Mouse (Mus musculus) layer of hippocampus, adult 18-20 months (tissue): ENCODE measurements around the gene Jarid2. TPM values are rescaled to one million over a fixed set of nuclear protein-coding genes. Genes with fewer than 3 reads are reported as not detected.

Experiments
- DNase-seq, 2 experiments: peaks; one replicate each; pipeline ENCODE4 v3.0.0; 2022; ENCODE audit warnings: low spot score in 2 of 2
- total RNA-seq, 2 experiments: library from RNA; stranded (reverse); gene quantifications; 2 replicates each; pipeline ENCODE4 v1.2.3; 2021

The Jarid2 gene
- total RNA-seq, 2 experiments from 2014 or later: 26.1 to 29.3 TPM

DNA sequence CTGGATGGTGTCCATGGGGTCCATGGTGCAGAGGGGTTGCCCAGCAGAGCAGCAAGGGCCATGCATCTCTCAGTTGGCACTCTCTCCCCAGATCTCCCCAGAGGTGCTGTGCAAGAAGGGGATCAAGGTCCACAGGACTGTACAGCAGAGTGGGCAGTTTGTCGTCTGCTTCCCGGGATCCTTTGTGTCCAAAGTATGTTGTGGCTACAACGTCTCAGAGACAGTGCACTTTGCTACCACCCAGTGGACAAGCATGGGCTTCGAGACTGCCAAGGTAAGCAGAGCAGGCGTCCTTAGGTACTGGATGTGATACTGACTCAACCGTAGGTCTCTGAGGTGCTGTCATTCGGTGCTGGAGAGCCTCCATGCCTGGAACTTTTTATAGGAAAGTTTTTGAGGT is 184.3 kb downstream of the Jarid2 start:
- no peak for DNase-seq

DNA sequence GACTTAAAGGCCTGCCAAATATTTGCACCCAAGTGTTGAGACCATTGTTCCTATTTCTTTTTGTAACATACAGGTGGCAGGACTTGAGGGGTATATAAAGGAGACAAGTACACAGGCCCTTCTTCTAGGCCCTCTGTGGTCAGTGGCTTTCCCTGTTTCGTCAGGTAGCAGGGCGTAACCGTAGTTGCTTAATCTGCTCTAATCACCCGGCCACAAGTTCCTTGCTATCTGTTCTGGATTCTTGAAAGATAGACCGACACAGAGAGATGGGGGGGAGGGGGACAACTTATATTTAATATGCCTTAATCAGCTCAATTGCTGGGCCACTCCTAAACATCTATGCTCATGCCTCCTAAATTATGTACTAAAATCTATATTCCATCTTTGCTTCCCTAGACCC is 186.1 kb downstream of the Jarid2 start:
- DNase-seq: no peak

DNA sequence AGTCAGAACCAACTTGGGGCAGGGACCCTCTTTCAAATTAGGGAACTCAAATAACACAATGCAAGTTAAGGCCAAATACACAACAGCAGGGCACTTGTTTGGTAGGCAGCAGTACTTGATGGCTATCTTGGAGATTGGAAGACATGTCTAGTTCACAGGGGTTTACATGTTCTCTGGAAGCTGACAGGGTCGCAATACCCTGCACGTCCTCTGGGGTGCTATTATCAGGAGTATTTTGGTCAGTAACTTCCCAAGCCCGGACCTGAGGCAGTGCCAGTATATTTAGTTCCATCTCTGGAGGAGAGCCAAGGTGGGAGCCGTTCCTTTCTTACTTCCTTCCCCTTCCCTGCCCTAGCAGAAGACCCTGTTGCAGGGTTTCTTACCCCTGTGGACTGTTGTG is 186.7 kb downstream of the Jarid2 start:
- DNase-seq: no peak

DNA sequence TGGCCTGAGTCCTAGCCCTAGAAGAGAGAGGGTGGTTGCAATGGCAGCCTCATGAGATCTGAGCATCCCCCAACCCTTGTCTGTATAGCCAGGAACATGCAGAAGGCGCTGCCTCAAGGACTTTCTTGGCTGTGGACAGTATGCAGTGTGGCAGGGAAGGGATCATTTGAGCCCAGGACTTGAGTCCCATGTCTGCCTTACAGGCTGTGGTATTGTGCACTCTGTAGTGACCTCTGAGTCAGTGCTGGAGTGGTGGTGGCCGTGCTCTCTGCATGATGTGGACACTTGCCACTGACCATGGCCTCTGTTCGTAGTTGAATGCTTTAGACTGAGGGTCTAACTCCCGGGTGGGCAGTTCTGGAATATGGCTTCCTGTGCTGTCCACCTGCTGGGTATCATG is 187.9 kb downstream of the Jarid2 start:
- no peak for DNase-seq

DNA sequence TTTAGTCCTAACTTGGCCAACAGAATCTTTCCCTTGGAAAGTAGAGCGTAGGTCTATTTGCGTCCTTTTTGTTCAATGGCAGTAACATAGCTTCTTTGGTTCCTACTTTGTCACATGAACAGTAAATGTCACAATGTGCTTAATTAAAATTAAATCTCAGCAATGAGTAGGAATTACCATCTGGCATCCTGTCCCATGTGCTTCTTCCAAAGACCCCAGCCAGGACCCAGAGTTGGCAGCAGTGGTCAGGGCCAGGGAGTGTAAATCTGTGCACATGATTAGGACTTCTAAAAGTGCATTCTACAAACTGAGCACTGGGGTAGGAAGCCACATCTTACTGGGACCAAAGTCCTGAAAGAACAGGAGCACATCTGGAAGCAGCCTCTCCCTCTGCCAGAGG is 189.0 kb downstream of the Jarid2 start:
- no peak for DNase-seq

DNA sequence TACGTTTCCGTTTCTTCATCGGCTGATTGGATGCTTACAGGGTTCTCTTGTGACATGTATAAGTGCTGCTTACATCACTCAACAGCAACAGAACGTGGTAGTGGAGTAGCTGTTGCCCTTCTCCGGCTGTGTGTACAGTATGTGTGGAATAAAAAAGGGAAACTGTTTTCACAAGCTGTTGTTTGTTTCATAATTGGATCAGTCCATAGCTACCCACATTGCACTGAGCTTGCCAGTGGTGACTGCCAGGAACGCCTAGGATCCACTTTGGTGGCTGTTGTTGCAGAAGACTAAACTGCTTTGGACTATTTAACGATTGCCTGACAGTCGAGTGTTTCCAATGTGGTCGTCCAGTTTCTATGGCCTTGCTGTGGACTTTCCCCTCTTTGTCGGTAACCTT is 191.8 kb downstream of the Jarid2 start:
- DNase-seq: peak; percentile 47 to 78

DNA sequence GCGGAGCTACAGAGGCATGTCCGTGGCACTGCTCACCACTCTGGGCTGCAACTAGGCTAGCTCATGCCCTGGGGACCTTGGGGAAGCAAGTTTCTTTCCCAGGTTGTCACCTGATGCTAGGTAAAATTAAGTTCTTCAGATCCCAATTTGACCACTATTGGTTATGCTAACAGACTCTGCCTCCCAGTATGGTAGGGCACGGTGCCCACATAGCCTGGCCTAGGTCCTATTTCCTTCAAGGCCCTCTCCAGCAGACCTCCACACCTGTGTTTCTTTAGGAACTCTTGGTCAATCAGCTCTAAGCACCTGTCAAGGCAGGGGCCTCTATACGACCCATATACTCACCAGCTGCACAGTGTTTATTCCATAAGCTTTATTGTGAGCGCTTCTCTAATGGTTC is 192.4 kb downstream of the Jarid2 start:
- no peak for DNase-seq

DNA sequence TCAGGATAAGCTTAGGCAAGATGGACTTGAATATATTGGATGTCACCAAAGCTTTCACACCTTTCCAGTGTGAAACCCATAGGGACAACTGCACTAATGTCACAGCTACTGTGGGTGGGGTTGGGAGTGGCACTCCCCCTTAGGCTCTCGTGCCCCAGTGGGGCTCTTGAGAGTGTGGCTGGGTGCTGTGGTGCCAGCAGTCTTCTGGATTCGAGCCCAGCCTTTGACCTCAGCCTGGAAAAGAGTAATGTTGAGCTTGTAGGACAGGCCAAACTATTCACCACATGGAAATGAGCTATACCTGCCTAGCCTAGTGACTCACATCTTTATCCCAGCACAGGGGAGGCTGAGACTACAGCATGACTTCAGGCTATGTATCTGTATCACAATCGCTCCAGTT is 194.8 kb downstream of the Jarid2 start:
- DNase-seq: no peak

DNA sequence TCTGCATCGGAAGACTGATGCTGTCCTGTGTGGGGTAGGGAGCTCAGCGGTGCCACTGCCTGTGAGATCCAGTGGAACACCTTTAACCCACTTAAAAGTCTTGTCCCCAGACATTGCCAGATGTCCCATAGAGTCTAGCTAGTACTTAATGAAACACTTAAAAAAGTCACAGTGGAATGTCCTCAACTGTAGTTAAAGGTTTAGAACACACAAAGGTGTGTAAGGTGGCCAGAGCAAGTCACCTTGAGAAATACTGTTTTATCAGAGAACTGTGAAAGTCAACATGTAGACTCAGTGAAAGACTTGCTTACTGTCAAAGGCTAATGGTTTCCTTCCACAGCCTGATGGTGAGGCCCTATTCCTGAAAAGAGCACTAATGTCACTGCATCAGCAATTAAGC is 195.9 kb downstream of the Jarid2 start:
- no peak for DNase-seq

DNA sequence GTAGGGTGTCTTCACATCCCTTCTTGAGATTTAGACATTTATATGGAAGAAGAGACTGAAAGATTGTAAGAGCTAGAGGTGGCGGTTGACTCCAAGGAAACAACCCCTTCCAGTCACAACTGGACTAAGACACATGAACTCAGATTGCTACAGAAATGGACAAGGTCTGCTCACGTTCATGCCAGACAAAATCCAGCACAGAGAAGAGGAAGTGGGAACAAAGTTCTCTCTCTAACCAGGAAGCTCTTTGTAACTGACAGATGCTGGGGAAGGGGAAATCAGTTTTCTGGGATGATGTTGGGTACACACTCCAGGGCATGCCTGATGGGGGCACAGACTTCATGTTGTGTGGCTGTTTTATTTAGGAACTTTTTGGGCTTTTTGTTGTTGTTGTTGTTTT is 197.0 kb downstream of the Jarid2 start:
- no peak for DNase-seq

DNA sequence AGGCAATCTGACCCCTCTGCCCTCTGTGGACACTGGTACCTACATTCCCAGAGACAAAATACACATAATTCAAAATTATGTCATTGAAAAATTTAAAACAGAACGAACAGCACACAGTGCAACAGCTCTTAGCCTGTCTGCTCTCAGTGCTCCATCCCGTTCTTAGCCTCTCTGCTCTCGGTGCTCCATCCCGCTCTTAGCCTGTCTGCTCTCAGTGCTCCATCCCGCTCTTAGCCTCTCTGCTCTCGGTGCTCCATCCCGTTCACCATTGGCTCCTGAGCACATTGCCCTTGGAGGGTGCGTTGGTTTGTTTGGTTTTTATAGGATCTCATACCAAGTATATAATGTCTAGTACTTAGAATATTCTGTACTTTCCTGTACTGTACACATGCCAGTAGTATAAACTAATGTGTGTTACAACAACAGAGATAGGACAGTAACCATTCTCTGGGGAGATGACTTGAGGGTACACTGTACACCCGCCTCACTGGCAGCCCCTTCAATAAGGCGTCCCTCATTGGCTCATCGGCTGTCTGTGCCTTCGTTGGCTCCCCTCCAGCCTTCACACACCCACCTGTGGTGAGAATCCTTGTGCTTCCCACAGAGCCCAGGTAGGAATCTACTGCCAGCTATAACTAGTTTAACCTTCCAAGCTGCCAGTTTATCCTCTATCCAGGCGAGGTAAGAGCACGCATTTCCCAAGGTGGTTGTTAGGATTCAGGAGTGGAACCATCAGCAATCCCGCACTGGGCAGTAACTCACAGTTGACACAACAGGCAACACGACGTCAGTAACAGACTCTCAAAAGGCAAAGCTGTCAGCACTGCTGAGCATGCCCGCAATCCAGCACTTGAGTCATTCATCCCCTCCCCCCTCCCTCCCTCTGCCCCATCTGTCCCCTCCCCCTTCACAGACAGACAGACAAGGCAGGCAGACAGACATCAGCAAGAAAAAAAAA is 203.3 kb downstream of the Jarid2 start:
- DNase-seq: no peak

DNA sequence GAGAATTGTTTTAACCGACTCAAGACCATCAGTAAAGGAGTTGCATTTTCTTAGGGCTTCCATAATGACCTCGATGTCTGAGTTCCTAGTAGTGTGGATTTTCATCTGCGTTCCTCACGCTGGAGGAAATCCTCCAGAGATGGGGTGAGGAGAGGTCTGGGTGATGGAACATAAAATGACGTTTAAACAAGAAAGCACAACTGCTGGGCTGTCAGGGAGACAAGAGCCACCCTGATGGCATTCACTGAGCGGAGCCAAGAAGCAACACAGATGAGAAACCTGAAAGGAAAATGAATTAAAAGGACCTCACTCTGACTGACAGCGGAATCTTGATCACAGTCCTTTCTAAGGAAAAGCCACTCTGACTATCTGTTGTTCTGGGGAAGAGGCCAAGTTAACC is 204.3 kb downstream of the Jarid2 start:
- DNase-seq: no peak

DNA sequence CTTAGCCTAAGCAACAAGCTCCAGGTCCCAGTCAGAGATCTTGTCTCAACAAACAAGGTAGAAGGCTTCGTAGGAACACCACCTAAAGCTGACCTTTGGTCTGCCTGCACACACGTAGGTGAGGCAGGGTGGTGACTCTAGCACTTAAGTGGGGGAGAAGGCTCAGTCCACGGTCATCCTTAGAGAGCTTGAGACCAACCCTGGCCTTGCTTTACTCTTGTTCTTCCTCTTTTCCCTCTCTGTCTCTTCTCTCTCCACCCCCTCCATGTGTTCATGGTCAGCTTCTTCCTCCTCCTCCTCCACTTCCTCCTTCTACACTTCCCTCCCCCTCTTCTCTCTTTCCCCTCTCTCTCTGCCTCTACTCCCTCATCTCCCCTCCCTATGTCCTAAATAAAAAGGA is 208.4 kb downstream of the Jarid2 start:
- DNase-seq: no peak

DNA sequence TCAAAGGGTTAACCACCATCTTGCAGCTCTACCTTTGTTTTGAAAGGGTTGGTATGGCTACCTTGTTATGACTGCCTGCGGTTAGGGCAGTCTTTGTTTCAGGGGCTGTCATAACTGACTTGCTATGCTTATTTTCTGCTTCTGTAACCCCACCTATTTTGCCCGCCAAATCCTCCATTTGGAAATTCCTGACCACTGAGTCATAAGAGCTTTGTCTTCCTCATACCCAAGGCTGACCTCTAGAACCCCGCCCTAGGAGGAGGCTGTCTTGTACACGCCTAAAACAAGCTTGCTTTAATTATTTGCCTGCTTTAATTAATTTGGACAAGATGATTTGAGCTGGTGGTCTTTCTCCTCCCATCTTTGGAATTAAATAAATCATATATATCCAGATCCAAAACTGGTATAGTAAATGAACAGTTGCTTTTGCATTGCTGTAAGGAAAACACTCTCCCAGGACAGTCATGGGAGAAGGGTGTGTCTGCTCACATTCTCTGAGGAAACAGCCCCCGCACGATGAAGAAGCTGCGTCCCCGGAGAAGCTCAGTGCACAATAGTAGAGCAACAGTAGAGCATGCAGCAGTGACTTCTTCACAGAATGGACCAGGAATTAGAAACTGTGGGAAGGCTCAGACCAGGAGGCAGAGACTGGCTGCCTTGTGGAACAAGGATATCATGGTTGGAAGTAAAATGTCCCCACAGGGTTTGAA is 210.2 kb downstream of the Jarid2 start:
- no peak for DNase-seq

DNA sequence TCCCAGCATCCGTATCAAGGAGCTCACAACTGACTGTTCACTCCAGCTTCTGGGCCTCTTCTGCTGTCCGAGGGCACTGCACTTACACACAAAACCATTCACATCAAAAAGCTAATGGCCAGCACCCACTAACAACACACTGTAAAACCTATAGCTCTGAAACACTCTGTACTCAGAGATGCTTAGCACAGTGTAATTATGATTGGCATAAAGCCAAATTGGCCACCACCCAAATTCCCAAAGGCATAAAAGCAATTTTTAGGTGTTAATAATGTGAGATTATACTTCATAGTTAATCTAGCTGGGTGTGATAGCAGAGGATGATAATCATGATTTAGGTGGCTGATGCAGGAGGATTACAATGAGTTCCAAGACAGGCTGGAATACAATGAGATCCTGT is 214.3 kb downstream of the Jarid2 start:
- DNase-seq: no peak

DNA sequence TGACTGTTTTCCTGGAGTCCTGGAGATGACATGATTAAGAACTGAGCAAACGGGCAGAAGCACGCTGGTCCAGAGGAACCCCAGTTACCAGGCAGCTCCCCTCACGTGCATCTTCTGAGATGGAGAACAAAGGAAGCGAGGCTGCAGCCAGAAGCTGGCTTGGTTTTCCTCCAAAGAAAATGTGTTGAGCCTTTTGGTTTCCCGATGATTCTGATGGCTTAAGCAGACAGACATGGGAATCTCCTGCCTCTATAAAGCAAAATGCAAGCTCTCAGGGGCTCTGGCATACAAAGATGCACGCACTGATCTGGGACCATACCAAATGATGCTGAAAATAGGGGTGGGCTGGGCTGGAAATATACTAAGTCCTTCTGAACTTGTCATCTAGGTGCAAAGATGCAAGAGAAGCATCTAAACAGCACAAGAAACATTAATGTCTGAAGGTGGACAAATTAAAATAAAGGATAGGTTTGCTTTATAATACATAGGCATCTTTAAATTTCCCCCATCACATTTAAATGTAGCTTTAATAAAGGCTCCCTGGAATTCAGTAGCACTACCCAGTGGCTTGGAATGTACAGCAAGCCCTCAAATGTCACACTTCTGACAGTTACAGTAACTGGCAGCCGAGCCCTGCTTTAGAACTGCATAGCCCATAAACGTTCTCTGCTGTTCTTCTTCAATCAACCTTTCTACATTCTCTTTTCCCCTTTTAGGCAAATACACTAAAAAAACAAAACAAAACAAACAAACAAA is 217.8 kb downstream of the Jarid2 start:
- peak; percentile 23 to 65 for DNase-seq

DNA sequence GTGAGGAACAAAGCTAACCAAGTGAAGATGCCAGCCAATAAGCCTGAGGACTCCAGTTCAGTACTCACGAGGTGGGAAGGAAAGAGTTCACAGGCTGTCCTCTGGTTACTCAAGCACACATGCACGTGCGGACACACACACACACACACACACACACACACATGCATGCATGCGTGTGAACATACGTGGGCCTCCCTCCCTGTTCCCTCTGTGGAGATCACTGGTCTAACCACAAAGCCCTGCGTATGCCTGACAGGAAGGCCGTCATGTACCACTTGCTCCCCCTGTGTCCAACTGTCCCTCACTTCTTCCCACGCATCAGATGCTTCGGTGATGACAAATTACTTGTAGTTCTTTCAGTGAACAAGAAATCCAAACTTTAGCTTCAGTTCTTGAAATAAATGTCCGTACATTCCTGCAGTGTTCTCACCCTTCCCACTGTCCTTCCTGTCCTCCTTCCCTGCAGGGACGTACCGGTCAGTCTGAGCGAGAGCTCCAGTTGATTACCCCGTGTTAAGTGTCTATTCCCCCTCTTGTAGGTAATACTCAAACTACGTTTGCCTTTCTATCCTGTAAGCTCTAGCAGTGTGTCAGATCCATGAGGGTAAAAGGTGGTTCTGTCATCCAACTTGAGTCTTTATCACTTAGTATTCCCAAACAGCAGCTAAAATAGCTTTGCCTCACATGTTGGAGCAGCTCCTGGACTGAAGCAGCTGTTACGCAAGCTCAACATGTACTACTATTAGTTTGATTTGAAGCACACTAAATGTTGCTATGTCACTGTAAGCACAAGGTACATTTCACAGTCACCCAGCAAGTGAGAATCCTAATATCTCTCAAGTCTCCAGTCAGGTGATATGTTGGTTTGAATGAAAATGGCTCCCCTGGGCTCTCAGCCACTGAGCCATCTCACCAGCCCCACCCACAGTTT is 219.3 kb downstream of the Jarid2 start:
- peak in 1 of 2 experiments; percentile 45 for DNase-seq

DNA sequence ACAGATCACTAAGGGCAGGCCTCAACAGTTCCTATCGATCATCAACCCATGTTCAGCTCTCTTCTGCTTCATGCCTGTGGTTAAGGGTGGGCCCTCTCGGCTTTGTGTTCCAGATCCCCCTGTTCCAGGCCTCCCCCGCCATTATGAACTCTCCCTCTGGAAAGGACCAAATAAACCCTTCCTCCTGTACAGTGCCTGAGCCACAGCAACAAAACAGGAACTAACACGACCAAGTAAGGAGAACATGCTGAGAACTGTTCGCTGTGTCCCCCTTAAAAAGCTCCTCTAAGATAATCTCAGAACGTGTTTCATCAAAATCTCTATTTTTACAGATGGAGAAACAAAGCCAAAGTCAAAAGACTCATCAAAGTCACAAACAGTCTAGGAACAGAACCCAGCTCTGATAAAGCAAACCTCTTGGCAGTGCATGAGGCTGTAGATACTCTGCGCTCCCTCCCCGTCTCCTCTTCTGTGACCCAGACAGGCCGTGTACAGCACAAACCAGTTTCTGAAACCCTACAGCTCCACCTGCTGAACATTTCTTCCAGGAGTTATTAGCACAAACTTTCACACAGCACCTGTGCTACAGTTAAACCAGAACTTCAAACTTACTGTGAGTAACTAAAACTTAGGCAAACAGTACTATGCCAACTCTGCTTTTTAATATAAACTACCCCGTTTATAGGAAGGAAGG is 223.3 kb downstream of the Jarid2 start:
- no peak for DNase-seq

DNA sequence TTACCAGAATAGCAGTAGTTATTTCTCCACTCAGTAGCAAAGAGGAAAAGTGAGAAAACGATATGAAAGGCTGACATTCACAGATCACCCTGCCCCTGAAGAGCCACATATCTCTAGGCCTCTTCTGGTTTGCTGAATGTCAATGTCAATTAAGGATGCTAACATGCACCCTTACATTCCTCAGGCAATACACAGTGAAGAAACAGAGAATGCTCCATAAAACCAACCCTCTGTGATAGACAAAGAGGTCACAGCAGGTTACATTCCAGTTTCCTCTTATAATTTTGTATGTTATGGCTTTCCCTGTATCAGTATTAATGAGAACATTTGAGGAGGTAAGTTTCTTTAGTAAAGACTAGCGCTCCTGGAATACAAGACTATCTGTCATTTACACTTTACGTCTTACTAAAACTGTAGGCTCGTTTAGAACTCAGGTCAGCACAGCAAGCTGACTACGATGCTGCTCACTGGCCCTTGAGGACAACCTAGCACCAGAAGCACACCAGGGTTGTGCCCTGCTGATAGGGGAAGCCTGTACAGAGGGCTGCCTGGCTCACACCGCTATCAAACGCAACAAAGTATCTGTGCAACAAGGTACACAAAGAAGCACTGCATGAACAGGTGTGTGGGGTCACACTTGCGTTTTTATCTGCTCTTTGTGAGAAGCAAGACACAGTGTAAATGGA is 224.4 kb downstream of the Jarid2 start:
- no peak for DNase-seq

DNA sequence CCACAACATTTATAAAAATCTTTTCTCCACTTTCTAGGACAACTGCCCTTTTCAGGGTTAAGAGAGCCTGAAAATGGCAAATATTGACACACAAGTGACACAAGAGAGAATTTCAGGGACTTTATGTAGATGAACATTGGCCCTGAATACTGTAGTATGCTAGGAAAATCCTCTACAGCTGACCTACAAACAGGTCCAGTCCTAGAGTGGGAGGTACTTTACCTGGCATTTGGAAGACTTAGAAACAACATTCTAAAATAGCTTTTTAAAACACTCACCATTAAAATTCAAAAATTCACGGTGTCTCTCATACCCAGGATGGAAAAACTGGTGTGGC is 224.9 kb downstream of the Jarid2 start:
- DNase-seq: no peak
